Mouse (Mus musculus): ENCODE results near the gene Jam2.

The Jam2 gene

GRCm38 (mm10) chr16:84864656-84865055 lies 90.7 kb downstream of the Jam2 start:
- no peak for DNase-seq

DNA sequence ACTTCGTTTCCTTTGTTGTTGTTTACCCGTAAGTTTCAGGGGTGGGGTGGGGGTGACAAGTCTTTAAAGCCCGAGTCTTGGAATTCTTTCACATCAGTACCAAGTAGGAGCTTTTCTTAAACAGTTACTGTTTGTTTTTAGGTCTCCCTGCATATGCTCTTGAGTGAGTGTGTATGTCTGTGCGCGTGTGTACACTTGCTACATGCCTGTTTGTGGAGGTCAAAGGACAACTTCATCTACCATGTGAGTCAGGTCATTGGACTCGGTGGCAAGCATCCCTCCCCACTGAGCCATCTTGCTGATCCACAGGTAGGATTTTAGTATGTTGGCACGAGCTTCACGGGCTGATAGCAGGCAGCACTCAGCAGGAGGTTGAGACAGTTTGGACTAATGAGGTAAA lies 99.9 kb downstream of the Jam2 start:
- DNase-seq, result no peak

- peak; percentile 14 for DNase-seq
Measured at GRCm38 (mm10) chr16:84875012-84875717, 101.2 kb downstream of the Jam2 start.

All from lung, postnatal 36 days (tissue).